Mouse (Mus musculus): ENCODE measurements around the gene Htatip2. TPM values are rescaled to one million over a fixed set of nuclear protein-coding genes. Genes with fewer than 3 reads are reported as not detected.

Gene Htatip2
- 3.8 and 6.4 TPM in 2 replicates for polyA plus RNA-seq (2015; fragmentation: Nextera tagmentation; extraction: Ambion mirVana)

GRCm38 (mm10) chr7:49758934-49759571 is at the start of gene Htatip2:
TSS of gene Htatip2 (plus strand) at chr7:49759115.

DNA sequence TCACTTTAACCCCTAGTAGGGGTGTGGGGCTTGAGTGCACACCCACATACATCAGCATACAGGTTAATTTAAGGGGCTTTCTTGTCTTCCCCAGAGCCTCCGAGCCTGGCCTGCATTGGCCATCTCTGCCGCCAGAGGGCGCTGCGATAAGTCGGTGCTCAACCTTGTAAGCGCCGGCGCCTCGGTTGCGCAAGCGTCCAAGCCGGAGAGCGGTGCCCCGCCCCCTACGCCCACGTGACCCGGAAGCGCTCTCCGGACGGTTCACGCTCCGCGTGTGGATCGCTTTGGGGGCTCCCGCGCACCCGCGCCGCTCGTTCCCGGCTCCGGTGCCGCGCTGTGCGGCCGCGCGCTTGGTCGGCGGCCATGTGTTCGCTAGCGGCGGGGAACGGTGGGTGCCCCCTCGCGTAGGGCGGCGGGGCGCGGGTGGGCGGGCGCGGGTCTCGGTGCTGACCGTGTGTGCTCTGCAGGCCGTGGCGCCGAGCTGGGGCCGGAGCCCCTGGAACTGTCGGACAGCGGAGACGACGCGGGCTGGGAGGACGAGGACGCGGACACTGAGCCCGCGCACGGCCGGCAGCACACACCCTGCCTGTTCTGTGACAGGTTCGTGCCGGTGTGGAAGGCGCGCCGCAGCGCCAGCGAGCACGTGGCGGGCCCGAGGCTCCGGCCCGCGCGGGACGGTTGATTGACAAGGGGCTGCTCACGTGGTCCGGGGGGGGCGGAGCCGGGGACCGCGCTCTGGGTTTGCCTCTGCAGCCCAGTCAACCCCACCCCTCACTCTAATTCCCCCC is 19.4 kb downstream of the Htatip2 start, which contains the start of gene Prmt3:
Prmt3 (plus strand) TSS at position 233 of the 788 bp plus-strand sequence.

Other genes with a start within 250 kb of the Htatip2 start
- 1.5 and 2.4 TPM in 2 replicates for gene Dbx1, start 122.3 kb upstream of the Htatip2 start, polyA plus RNA-seq (2015; fragmentation: Nextera tagmentation; extraction: Ambion mirVana)
- gene Prmt3, start 19.2 kb downstream of the Htatip2 start, polyA plus RNA-seq (2015; fragmentation: Nextera tagmentation; extraction: Ambion mirVana) = 18.0 TPM in 2 replicates
- not detected in 2 replicates for gene Slc6a5, start 151.0 kb downstream of the Htatip2 start, polyA plus RNA-seq (2015; fragmentation: Nextera tagmentation; extraction: Ambion mirVana)
- 0.77 and 1.5 TPM in 2 replicates for gene Nell1, start 215.7 kb downstream of the Htatip2 start, polyA plus RNA-seq (2015; fragmentation: Nextera tagmentation; extraction: Ambion mirVana)